Mouse (Mus musculus): ENCODE measurements at regions not wholly inside any gene's neighbourhood (a gene's known extent, or its start where the extent isn't known, plus 50 kb on each side); places are given as distances from the start of the nearest gene placed in this dataset.

DNA sequence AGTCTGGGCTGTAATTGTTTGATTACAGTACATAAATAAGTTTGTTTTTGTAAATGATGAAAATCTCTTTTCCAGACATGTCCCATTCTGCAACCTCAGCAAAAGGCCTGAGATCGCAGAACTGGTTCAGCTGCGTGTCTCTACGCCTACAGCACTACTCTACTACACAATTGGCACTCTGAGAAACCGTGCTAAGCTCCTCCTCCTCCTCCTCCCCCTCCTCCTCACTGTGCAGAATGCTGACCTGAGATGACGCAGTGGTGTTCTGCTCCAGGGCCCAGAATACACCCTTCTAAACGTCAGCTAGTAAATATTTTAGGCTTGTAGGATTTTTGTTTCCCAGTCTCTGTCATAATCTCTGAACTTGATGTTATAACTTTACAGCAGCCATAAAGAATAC, 724.2 kb downstream of the Ntrk3 start:
- no peak for DNase-seq (ENCODE audit: low spot score)
- no peak for TF ChIP-seq CTCF (IDR thresholded peaks at IDR 0.05)
- no peak for ATAC-seq (ENCODE audit: low FRiP score)
- Histone ChIP-seq H3K9me3 (ENCODE audit: low read length) (no peaks in the 10 kb centered on the region), H3K36me3 (ENCODE audit: insufficient read depth, low read length) (no peaks in the 10 kb centered on the region), H3K4me2 (ENCODE audit: low read depth, low read length, poor library complexity, severe bottlenecking) (no peak overlapping the region), H3K27me3 (ENCODE audit: insufficient read depth, low read length) (no peaks in the 10 kb centered on the region), H3K4me1 (ENCODE audit: insufficient read depth, low read length) (no peaks in the 10 kb centered on the region), H3K4me3 (ENCODE audit: low read depth, low read length) (no peak overlapping the region), H3K9ac (replicated peaks; ENCODE audit: low read length, poor library complexity, severe bottlenecking) (no peak overlapping the region), H3K27ac (ENCODE audit: low read depth, low read length) (no peak overlapping the region)
- WGBS = 54% methylated on average over 6 of the region's 6 CpGs

DNA sequence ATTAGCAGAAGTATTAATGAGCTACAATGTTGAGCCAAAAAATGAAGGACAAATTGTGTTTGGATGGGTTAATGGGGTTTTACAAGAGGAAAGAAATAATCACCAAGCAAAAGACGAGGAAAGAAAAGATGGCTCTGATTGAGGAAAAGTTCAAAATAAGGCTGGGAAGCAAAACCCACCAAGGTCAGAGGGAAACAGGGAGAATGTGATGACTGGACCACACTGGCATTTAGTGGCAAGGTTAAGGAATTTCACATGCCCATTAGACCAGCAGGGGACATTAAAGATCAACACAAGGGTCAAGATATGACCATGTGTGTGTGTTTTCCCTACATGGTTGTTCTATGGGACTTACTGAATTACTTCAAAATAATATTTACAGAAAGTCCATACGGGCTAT, 734.7 kb downstream of the Ntrk3 start:
- Histone ChIP-seq H3K36me3 (ENCODE audit: insufficient read depth, low read length) (no peaks in the 10 kb centered on the region), H3K4me1 (ENCODE audit: insufficient read depth, low read length) (no peaks in the 10 kb centered on the region), H3K27ac (ENCODE audit: low read depth, low read length) (no peak overlapping the region), H3K4me3 (ENCODE audit: low read depth, low read length) (no peak overlapping the region), H3K27me3 (ENCODE audit: insufficient read depth, low read length) (no peaks in the 10 kb centered on the region), H3K9me3 (ENCODE audit: low read length) (no peaks in the 10 kb centered on the region), H3K9ac (replicated peaks; ENCODE audit: low read length, poor library complexity, severe bottlenecking) (no peak overlapping the region), H3K4me2 (ENCODE audit: low read depth, low read length, poor library complexity, severe bottlenecking) (no peak overlapping the region)
- ATAC-seq (ENCODE audit: low FRiP score) (no peak), DNase-seq (ENCODE audit: low spot score) (no peak)
- 92% methylated on average over 2 of the region's 2 CpGs for WGBS
- no peak for TF ChIP-seq CTCF (IDR thresholded peaks at IDR 0.05)

- Histone ChIP-seq H3K27me3 (ENCODE audit: insufficient read depth, low read length) (no peaks in the 10 kb centered on the region), H3K27ac (ENCODE audit: low read depth, low read length) (no peak overlapping the region), H3K4me1 (ENCODE audit: insufficient read depth, low read length) (no peaks in the 10 kb centered on the region), H3K9me3 (ENCODE audit: low read length) (no peaks in the 10 kb centered on the region), H3K4me2 (ENCODE audit: low read depth, low read length, poor library complexity, severe bottlenecking) (no peak overlapping the region), H3K4me3 (ENCODE audit: low read depth, low read length) (no peak overlapping the region), H3K36me3 (ENCODE audit: insufficient read depth, low read length) (no peaks in the 10 kb centered on the region), H3K9ac (replicated peaks; ENCODE audit: low read length, poor library complexity, severe bottlenecking) (no peak overlapping the region)
- 65% methylated on average over 2 of the region's 2 CpGs for WGBS
- no peak for ATAC-seq (ENCODE audit: low FRiP score)
- DNase-seq (ENCODE audit: low spot score) = no peak
- TF ChIP-seq CTCF (IDR thresholded peaks at IDR 0.05) = no peak
These were observed 744.0 kb downstream of the Ntrk3 start for GRCm38 (mm10) chr7:77993840-77994239.

DNA sequence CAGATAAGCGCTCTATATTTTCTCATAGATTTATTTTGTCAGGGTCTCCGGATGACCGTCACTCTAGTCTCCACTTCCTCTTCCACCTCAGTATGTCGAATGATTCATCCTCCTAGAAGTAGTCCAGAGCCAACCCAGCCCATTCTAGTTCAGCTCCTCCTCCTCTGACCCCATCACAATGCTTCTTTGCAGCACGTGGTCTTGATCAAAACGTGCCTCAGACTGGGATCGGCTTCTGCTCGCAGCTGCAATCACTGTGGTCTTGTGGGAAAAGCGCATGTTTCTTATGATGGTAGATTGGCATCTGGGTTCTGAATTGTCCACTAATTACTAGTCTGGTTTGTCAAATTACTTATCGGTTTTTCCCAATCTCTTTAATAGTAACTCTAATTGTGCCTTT, 747.7 kb downstream of the Ntrk3 start:
- no peak overlapping the region for H3K27ac ChIP-seq (ENCODE audit: low read depth, low read length)
- ATAC-seq (ENCODE audit: low FRiP score) = no peak
- no peak overlapping the region for H3K9ac ChIP-seq (replicated peaks; ENCODE audit: low read length, poor library complexity, severe bottlenecking)
- H3K27me3 ChIP-seq (ENCODE audit: insufficient read depth, low read length) = no peaks in the 10 kb centered on the region
- TF ChIP-seq CTCF (IDR thresholded peaks at IDR 0.05) = no peak
- H3K4me2 ChIP-seq (ENCODE audit: low read depth, low read length, poor library complexity, severe bottlenecking) = no peak overlapping the region
- H3K9me3 ChIP-seq (ENCODE audit: low read length) = no peaks in the 10 kb centered on the region
- no peak overlapping the region for H3K4me3 ChIP-seq (ENCODE audit: low read depth, low read length)
- no peaks in the 10 kb centered on the region for H3K36me3 ChIP-seq (ENCODE audit: insufficient read depth, low read length)
- 67% methylated on average over 10 of the region's 10 CpGs for WGBS
- no peak for DNase-seq (ENCODE audit: low spot score)
- H3K4me1 ChIP-seq (ENCODE audit: insufficient read depth, low read length) = no peaks in the 10 kb centered on the region

DNA sequence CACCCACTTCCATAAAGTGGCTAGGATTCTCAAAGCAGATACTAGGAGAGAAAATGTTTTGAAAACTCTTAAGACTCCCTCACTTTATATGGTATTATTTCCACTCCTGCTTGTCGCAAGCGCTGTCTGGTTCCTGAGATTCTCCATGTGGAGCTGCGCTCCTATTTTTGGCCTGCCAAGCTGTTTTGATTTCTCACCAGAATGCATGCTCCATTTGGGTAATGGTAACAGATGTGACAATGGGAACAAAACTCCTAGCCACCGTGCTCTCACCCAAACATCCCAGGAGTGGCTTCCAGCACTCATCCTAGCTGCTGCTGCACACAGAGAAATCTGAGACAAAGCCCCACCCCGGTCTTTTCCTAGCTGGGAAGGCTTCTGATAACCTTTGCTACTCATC, 749.6 kb downstream of the Ntrk3 start:
- Histone ChIP-seq H3K4me2 (ENCODE audit: low read depth, low read length, poor library complexity, severe bottlenecking) (no peak overlapping the region), H3K27ac (ENCODE audit: low read depth, low read length) (no peak overlapping the region), H3K9ac (replicated peaks; ENCODE audit: low read length, poor library complexity, severe bottlenecking) (no peak overlapping the region), H3K9me3 (ENCODE audit: low read length) (no peaks in the 10 kb centered on the region), H3K36me3 (ENCODE audit: insufficient read depth, low read length) (no peaks in the 10 kb centered on the region), H3K4me3 (ENCODE audit: low read depth, low read length) (no peak overlapping the region), H3K4me1 (ENCODE audit: insufficient read depth, low read length) (no peaks in the 10 kb centered on the region), H3K27me3 (ENCODE audit: insufficient read depth, low read length) (no peaks in the 10 kb centered on the region)
- no peak for TF ChIP-seq CTCF (IDR thresholded peaks at IDR 0.05)
- DNase-seq (ENCODE audit: low spot score) = no peak
- 74% methylated on average over 5 of the region's 5 CpGs for WGBS
- no peak for ATAC-seq (ENCODE audit: low FRiP score)

DNA sequence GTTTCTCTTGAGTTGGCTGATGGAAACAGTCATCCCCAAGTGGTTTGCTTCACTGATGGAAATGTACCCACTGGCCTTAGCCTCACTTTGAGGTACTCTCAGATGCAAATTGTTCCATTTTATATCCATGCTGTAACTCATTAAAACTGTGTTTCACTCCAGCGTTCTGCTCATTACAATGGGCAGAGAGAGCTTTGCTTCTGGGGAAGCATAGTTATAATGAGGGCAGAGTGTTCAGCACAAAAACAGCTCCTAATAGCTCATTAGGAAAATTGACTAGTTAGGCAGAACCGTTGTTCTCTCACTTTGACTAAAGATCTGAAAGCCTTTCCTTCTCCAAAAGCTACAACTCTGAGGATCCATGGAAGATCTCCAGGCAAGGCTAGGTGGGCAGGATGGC, 771.2 kb downstream of the Ntrk3 start:
- no peak overlapping the region for H3K4me2 ChIP-seq (ENCODE audit: low read depth, low read length, poor library complexity, severe bottlenecking)
- H3K4me3 ChIP-seq (ENCODE audit: low read depth, low read length) = no peak overlapping the region
- H3K36me3 ChIP-seq (ENCODE audit: insufficient read depth, low read length) = no peaks in the 10 kb centered on the region
- TF ChIP-seq CTCF (IDR thresholded peaks at IDR 0.05) = no peak
- no peaks in the 10 kb centered on the region for H3K27me3 ChIP-seq (ENCODE audit: insufficient read depth, low read length)
- 75% methylated on average over 2 of the region's 2 CpGs for WGBS
- no peak overlapping the region for H3K27ac ChIP-seq (ENCODE audit: low read depth, low read length)
- no peak for DNase-seq (ENCODE audit: low spot score)
- H3K9ac ChIP-seq (replicated peaks; ENCODE audit: low read length, poor library complexity, severe bottlenecking) = no peak overlapping the region
- H3K4me1 ChIP-seq (ENCODE audit: insufficient read depth, low read length) = no peaks in the 10 kb centered on the region
- no peak for ATAC-seq (ENCODE audit: low FRiP score)
- no peaks in the 10 kb centered on the region for H3K9me3 ChIP-seq (ENCODE audit: low read length)

GRCm38 (mm10) chr7:77933366-77933765, 804.4 kb downstream of the Ntrk3 start:
- DNase-seq (ENCODE audit: low spot score) (no peak), ATAC-seq (ENCODE audit: low FRiP score) (no peak)
- no peak overlapping the region for H3K4me2 ChIP-seq (ENCODE audit: low read depth, low read length, poor library complexity, severe bottlenecking)
- no peaks in the 10 kb centered on the region for H3K9me3 ChIP-seq (ENCODE audit: low read length)
- whole genome bisulfite sequencing = 70% methylated on average over 2 of the region's 2 CpGs
- no peaks in the 10 kb centered on the region for H3K36me3 ChIP-seq (ENCODE audit: insufficient read depth, low read length)
- no peak overlapping the region for H3K27ac ChIP-seq (ENCODE audit: low read depth, low read length)
- TF ChIP-seq CTCF (IDR thresholded peaks at IDR 0.05) = no peak
- H3K4me3 ChIP-seq (ENCODE audit: low read depth, low read length) = no peak overlapping the region
- H3K27me3 ChIP-seq (ENCODE audit: insufficient read depth, low read length) = no peaks in the 10 kb centered on the region
- no peak overlapping the region for H3K9ac ChIP-seq (replicated peaks; ENCODE audit: low read length, poor library complexity, severe bottlenecking)
- no peaks in the 10 kb centered on the region for H3K4me1 ChIP-seq (ENCODE audit: insufficient read depth, low read length)

Measured in midbrain, postnatal 0 days (tissue).